14 mouse cellular contexts compared by ENCODE assay signal in the genomic region with DNA sequence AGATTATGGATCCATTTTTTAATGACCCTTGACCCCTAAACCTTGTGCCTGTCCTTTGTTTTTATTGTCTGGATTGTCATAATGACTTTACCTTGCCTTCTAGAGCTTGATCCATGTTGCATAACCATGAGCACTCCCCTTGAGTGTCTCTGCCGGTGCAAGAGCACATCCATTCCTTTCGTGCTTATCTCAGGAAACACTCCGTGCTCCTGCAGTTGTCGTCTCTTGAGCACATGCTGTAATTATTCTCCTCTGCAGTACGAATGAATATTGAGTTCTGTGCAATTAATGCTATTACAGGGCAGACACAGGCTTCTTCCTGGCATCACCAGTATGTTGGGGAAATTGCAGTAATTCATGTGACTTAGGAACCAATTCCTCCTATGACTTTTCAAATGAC.
DNase-seq lines count a peak whose midpoint lies in the region; ATAC-seq and TF ChIP-seq lines count a peak whose summit lies in the region.
"Had no signal": no experiment of that assay in that cellular context is flagged by ENCODE, and none has a peak within 500 bp of the region (broad histone marks: within the 10 kb centered on the region; RNA-seq: fewer than 3 reads in every experiment).

No protein-coding gene starts in this region.

- intact Hi-C loops in heart, postnatal 14 days (cut with DNase I), result no loop called here

- H3K9ac ChIP-seq in liver, adult 2 months (ENCODE audit: low read depth, low read length), result no peak overlapping the region
- H3K9ac ChIP-seq in liver, embryonic 12.5 days, result no peak overlapping the region
- H3K9ac ChIP-seq: embryonic facial prominence, embryonic 12.5 days; forebrain, embryonic 15.5 days; hindbrain, embryonic 15.5 days had no signal

- no peak overlapping the region for H3K4me2 ChIP-seq in liver, embryonic 12.5 days
- H3K4me2 ChIP-seq: embryonic facial prominence, embryonic 12.5 days; forebrain, embryonic 15.5 days; hindbrain, embryonic 15.5 days had no signal

- no peak overlapping the region for H3K27ac ChIP-seq in liver, adult 2 months (replicated peaks; ENCODE audit: insufficient read depth, low read depth, low read length)
- H3K27ac ChIP-seq in liver, embryonic 12.5 days, result no peak overlapping the region
- H3K27ac ChIP-seq in olfactory bulb, adult 2 months (ENCODE audit: insufficient read depth, low read depth, low read length), result peak overlapping the region; percentile 84
- H3K27ac ChIP-seq: embryonic facial prominence, embryonic 12.5 days; forebrain, embryonic 15.5 days; hindbrain, embryonic 15.5 days had no signal

- no peaks in the 10 kb centered on the region for H3K36me3 ChIP-seq in liver, adult 2 months (ENCODE audit: control insufficient read depth, insufficient read depth, low read length)
- no peaks in the 10 kb centered on the region for H3K36me3 ChIP-seq in liver, embryonic 12.5 days
- H3K36me3 ChIP-seq: embryonic facial prominence, embryonic 12.5 days; forebrain, embryonic 15.5 days; hindbrain, embryonic 15.5 days had no signal

- 47% methylated on average over 5 of the region's 5 CpGs for WGBS in liver, adult 2 months
- 30% methylated on average over 5 of the region's 5 CpGs for WGBS in liver, embryonic 12.5 days (ENCODE audit: insufficient replicate concordance)
- WGBS in olfactory bulb, adult 2 months, result 17% methylated on average over 5 of the region's 5 CpGs

- H3K79me2 ChIP-seq in liver, adult 2 months (ENCODE audit: control insufficient read depth, insufficient read depth, low read length), result no peaks in the 10 kb centered on the region; the same call in 1 of the 2 replicates

- TF ChIP-seq CTCF in liver, adult 2 months (IDR thresholded peaks at IDR 0.05; ENCODE audit: low read depth, low read length), result no peak
- TF ChIP-seq CTCF in brain, embryonic 14.5 days (IDR thresholded peaks at IDR 0.05; ENCODE audit: borderline replicate concordance, extremely low read depth, insufficient read depth, insufficient read length), result no peak
- TF ChIP-seq CTCF in olfactory bulb, adult 2 months (IDR thresholded peaks at IDR 0.05; ENCODE audit: insufficient read depth, low read depth, low read length), result no peak

- no peaks in the 10 kb centered on the region for H3K9me3 ChIP-seq in liver, embryonic 12.5 days (replicated peaks)
- H3K9me3 ChIP-seq: embryonic facial prominence, embryonic 12.5 days; forebrain, embryonic 15.5 days; hindbrain, embryonic 15.5 days had no signal

- no peak for ATAC-seq in liver, embryonic 12.5 days
- ATAC-seq: forebrain, embryonic 15.5 days had no signal

- peak; percentile 27 for DNase-seq in heart, adult 8-10 months (ENCODE audit: low spot score)
- DNase-seq in heart, postnatal 14 days, result no peak
- DNase-seq in liver, adult 2 months (ENCODE audit: extremely low read depth, low read depth, low spot score), result peak; percentile 26
- peak; percentile 22 for DNase-seq in brain, embryonic 14.5 days (ENCODE audit: low read depth)
- DNase-seq in embryo, embryonic 10 days (ENCODE audit: low spot score), result no peak
- DNase-seq: adrenal gland, postnatal 14 days; gastrocnemius, postnatal 36 days; heart, postnatal 10 days; kidney, adult 11 months had no signal

- H3K27me3 ChIP-seq in liver, adult 2 months (ENCODE audit: control insufficient read depth, insufficient read depth, low read length), result no peaks in the 10 kb centered on the region
- no peaks in the 10 kb centered on the region for H3K27me3 ChIP-seq in liver, embryonic 12.5 days (replicated peaks)
- H3K27me3 ChIP-seq: embryonic facial prominence, embryonic 12.5 days; forebrain, embryonic 15.5 days; hindbrain, embryonic 15.5 days had no signal

- peaks cover 4% of the 10 kb centered on the region for H3K4me1 ChIP-seq in liver, adult 2 months (ENCODE audit: control insufficient read depth, insufficient read depth, low read length)
- H3K4me1 ChIP-seq in liver, embryonic 12.5 days, result no peaks in the 10 kb centered on the region
- peaks cover 2% of the 10 kb centered on the region for H3K4me1 ChIP-seq in olfactory bulb, adult 2 months (ENCODE audit: control insufficient read depth, insufficient read depth, low read length)
- H3K4me1 ChIP-seq: embryonic facial prominence, embryonic 12.5 days; forebrain, embryonic 15.5 days; hindbrain, embryonic 15.5 days had no signal

- no peak overlapping the region for H3K4me3 ChIP-seq in liver, adult 2 months (ENCODE audit: insufficient read depth, low read depth, low read length)
- no peak overlapping the region for H3K4me3 ChIP-seq in liver, embryonic 12.5 days
- H3K4me3 ChIP-seq in olfactory bulb, adult 2 months (ENCODE audit: insufficient read depth, low read depth, low read length), result no peak overlapping the region
- H3K4me3 ChIP-seq: embryonic facial prominence, embryonic 12.5 days; forebrain, embryonic 15.5 days; hindbrain, embryonic 15.5 days had no signal

- TF ChIP-seq POLR2A in liver, adult 2 months (IDR thresholded peaks at IDR 0.05; ENCODE audit: extremely low read depth, insufficient read depth, low read length), result no peak
- no peak for TF ChIP-seq POLR2A in brain, embryonic 14.5 days (IDR thresholded peaks at IDR 0.05; ENCODE audit: borderline replicate concordance, extremely low read depth, insufficient read depth, insufficient read length, poor library complexity, severe bottlenecking)
- TF ChIP-seq POLR2A in olfactory bulb, adult 2 months (IDR thresholded peaks at IDR 0.05; ENCODE audit: insufficient read depth, low read depth, low read length), result no peak

Comparison
In these comparisons a context has a peak if more than half of its experiments do, and no peak if none do; other contexts are left out.
1. DNase-seq: peak in heart, adult 8-10 months (single experiment), liver, adult 2 months (single experiment) and brain, embryonic 14.5 days (single experiment); none in heart, postnatal 14 days (0 of 2) and embryo, embryonic 10 days (single experiment).